ENCODE assay signal across 9 mouse cellular contexts in genomic region chr7:16489948-16490347, GRCm38 (mm10). TPM values are rescaled to one million over a fixed set of nuclear protein-coding genes. Genes with fewer than 3 reads are reported as not detected.
DNase-seq lines count a peak whose midpoint lies in the region.
"Had no signal": no experiment of that assay in that cellular context is flagged by ENCODE, and none has a peak within 500 bp of the region (broad histone marks: within the 10 kb centered on the region; RNA-seq: fewer than 3 reads in every experiment).

No protein-coding gene starts in this region.

- intact Hi-C loops in heart, postnatal 14 days (cut with DNase I) = no loop called here

- peak; percentile 52 for DNase-seq in adrenal gland, postnatal 14 days
- DNase-seq in adrenal gland, postnatal 4 days (ENCODE audit: low spot score in 2 of 2) = no peak
- DNase-seq in heart, postnatal 14 days = peak; percentile 40 to 49
- DNase-seq in heart, adult 9 months (ENCODE audit: low spot score in 2 of 2) = no peak
- peak; percentile 28 for DNase-seq in lung, postnatal 36 days
- no peak for DNase-seq in lung, postnatal 25 days (ENCODE audit: low spot score)
- peak; percentile 48 for DNase-seq in heart, postnatal 4 days
- no peak for DNase-seq in ovary, postnatal 14 days (ENCODE audit: low spot score)
- DNase-seq: cerebellum, adult 11-12 months had no signal

RNA-seq across cellular contexts. Expression of gene Npas1, which starts 12.4 kb away (rescaled TPM):
- not detected in 2 replicates for total RNA-seq in adrenal gland, postnatal 14 days (2021)
- under 1 TPM in 1 of 2 experiments, not detected in 1; 0.20 TPM for total RNA-seq in adrenal gland, postnatal 4 days (2021)
- not detected for total RNA-seq in heart, postnatal 14 days (2021)
- not detected for total RNA-seq in heart, postnatal 4 days (2021)

RNA-seq across cellular contexts. Expression of gene Tmem160, which starts 37.4 kb away (rescaled TPM):
- total RNA-seq in adrenal gland, postnatal 14 days (2021) = 46.2 and 49.2 TPM in 2 replicates
- 10 to 100 TPM; 39.1 to 39.9 TPM for total RNA-seq in adrenal gland, postnatal 4 days (2021)
- total RNA-seq in heart, postnatal 14 days (2021) = 10 to 100 TPM; 85.0 to 86.8 TPM
- total RNA-seq in heart, postnatal 4 days (2021) = 10 to 100 TPM; 70.3 to 77.9 TPM

Comparison
In these comparisons a context has a peak if more than half of its experiments do, and no peak if none do; other contexts are left out.
1. DNase-seq: peak in adrenal gland, postnatal 14 days (single experiment), heart, postnatal 14 days (2 of 2), lung, postnatal 36 days (single experiment) and heart, postnatal 4 days (single experiment); none in adrenal gland, postnatal 4 days (0 of 2), heart, adult 9 months (0 of 2), lung, postnatal 25 days (single experiment) and ovary, postnatal 14 days (single experiment).